Mouse (Mus musculus) c-Kit-positive CD71-positive TER-119-positive erythroid progenitor cells, embryonic 14.5 days (primary cell): ENCODE measurements at regions not wholly inside any gene's neighbourhood (a gene's known extent, or its start where the extent isn't known, plus 50 kb on each side); places are given as distances from the start of the nearest gene placed in this dataset.

Experiments used
- DNase-seq: peaks from one replicate; pipeline ENCODE4 v3.0.0-alpha.2; 2013; ENCODE audit warnings: low spot score

DNA sequence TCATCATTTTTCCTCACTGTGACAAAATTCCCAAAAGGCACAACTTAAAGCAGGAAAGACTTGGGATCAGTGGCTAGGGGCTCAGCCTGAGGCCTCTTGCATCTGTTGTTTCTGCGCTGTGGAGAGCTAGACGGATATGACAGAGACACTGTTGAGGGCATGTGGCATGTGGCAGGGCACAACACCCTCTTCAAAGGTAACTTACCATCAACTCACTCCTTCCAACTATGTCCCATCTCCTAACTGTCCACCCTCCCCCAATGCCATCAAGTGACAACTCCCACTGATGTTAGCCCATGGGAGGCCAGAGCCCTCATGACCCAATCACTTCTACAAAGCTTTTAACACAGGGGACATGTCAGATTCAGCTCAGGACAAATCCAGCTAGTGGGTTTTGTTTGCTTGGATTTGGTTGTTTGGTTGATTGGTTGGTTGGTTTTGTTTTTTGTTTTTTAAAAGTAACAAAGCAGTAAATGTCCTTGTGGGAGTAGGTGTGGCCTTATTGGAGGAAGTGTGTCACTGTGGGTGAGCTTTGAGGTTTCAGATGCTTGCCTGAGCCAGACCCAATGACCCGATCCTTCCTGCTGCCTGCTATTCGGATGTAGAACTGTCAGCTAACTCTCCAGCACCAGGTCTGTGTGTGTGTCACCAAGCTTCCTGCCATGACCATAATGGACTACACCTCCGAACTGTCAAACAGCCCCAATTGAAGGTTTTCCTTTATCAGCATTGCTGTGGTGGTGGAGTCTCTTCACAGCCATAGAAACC, 53.2 kb upstream of the Lef1 start:
- no peak for DNase-seq

DNA sequence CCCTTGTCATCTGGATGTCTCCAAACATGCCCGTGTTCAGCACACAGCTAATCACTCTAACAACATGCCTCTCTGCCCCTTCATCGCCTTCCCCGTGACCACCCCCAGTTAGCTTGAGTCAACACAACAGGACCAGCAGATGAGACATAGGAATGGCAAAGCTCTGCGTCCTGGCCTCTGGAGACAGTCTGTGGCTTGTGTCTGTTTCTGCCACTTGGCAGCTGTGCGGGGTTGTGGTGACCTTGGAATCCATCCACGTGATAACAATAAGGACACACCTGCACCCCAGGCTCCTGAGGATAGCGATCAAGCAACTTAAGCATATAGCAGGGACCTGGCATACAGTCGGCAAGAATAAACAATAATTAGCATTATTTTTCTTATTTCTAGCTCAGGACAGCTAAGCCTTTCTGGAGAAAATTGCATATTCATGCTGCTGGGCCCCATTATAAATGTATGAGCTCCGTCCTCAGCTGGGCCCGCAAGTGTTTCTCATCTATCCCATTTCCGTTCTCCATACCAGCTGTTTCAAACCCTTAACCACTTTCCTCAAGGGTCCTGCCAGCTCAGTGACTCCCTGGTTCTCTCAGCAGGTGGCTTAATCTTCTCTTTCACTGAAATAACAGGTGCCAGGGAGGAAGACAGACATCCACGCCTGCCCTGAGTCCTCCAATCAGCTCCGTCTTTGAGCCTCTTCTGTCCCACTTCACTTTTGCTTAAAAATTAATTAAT, 55.9 kb upstream of the Lef1 start:
- no peak for DNase-seq

DNA sequence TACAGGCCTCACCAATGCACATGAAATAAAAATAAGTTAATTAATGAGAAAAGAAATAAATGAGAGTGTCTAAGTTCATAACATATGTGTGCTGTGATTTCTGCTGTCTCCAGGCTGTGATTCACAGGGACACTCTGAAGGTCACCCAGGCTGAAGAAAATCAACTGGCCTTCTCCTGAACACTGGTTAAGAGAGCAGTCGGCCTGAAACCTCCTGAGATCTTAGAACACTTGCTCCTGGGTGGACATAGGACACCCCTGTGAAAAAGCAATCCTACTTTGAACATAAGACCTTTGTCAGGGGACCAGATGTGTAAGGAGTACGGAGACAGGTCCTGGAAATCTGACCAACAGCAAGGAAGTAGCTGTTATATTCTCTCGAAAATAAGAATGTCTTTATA, 62.6 kb upstream of the Lef1 start:
- DNase-seq: no peak

DNA sequence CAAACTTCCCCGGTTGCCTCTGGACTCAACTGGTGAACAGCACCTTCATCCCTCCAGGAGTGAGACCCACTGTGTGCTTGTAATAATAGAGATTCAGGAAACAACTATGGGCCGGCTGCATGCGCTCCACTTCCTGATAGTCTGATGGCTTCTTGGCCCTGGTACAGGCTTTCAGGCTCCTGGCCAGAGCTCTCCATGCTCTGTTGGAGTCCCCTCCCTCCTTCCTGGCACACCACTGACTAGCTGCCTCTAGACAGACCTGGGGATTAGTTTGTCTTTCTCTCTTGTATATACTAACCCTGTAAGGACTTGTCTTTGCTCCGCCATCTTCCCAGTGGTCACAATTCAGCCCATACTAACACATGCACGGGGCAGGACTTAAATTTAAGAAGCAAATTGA, 63.9 kb upstream of the Lef1 start:
- DNase-seq: no peak

DNA sequence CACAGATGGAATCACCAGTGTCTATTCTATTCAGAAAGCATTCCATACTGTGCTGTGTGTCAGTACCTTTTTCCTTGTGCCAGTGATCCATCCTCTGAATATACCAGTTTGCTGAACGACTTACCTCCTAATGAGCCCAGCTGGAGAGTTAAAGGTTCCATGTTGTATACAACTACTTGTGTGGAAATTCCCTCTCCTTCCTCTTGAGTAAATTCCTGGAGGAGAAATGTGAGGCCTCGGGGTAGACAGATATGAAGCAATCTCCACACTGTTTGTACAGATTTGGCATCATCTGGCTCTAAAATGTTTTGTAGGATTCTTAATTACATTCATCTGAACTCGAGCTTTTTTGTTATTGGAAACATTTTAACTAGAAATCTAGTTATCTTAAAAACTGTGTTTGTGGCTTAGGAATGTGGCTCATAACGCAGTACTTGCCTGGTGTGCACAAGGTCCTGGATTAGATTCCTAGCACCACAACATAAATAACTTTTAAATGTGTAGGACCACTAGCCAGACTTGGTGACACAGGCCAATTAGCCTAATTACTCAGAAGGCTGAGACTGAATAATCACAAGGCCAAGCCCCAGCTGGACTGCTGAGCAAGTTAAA, 70.0 kb upstream of the Lef1 start:
- no peak for DNase-seq

DNA sequence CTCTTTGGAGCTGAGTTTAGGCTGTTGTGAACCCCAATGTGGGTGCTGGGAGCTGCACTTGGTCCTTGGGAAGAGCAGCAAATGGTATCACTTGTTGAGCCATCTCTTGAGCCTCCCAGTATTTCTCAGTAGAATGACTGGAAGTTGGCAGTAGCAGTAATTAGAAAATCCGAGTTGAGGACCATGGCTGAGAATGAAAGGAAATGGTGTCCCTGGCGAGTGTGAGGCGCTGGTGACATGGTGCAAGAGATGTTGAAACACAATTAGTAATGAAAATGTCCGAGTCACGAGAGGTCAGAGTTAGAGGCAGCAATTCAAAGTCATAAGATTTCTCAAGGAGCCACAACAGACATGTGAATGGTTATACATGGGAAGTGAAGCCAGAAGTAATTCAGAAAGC, 73.2 kb upstream of the Lef1 start:
- no peak for DNase-seq

DNA sequence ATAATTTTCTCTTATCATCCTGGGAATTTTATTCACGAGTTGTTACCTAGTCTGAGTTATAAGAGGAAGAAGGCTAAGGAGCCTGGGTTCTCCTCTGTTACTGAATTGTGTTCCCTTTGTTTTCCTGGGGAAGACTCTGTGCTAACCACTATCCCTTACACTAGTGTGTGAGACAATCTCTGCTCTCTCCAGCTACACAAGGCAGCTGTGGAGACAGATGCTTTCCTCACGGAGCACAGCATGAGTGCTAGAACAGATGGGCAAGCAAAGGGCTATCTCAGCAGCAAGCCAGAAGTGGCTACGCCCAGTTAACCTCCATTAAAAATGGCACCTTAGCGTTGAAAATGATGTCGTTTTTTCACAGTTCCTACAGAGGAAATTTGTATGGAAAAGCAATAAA, 75.5 kb upstream of the Lef1 start:
- DNase-seq: no peak

DNA sequence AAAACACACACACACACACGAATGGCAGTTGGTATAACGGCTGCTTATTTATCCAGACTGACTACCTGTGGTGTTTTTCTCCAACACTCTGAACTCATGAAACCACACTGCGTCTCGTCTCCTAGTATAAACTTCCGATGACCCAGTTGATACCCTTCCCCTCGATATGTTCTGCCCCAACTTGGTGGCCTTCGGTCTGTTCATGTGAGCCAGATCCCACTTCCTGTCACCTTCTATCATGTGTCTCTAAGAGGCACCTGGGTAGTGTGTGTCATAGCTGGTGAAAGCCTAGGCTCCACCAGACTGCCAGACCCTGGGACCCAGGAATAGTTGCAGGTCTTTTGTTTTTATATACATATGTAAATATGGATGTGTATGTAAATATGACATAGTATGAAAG, 83.9 kb upstream of the Lef1 start:
- no peak for DNase-seq

DNA sequence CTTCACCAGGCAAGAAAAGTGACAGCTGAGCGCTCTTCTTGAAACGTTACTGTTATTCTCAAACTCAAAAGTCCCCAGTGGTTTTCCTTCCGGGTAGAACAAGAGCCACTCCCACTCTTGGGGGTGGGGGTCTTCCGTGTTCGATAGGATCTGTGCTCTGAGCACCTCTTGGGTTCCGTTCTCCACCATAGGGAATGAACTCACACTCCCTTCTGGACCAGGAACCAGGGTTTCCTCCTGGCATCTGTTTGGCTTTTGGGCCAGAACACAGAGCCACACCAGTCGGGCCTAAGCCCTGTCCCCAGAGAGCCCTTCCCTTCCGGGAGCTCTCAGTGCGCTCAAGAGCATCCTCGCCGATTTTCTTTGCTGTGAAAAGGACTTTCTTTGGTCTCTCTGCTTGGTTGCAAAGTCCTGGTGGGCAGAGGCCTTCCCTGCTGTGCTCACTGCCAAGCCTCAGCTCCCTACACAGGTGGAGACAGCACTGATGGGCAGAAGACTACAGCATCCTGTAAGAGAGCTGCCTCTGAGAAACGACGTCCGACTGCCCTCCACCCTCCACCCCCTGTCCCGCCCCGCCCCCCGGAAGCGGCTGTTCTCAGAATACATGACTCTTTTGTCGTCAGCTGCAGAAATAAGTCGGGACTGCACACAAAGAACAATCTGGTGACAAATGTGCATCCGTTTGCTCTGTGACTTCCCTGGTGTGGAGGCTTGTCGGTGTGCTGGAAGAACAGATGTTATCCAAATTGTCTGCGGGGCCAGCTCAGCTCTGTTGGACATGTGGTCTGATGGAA, 90.9 kb upstream of the Lef1 start:
- no peak for DNase-seq

DNA sequence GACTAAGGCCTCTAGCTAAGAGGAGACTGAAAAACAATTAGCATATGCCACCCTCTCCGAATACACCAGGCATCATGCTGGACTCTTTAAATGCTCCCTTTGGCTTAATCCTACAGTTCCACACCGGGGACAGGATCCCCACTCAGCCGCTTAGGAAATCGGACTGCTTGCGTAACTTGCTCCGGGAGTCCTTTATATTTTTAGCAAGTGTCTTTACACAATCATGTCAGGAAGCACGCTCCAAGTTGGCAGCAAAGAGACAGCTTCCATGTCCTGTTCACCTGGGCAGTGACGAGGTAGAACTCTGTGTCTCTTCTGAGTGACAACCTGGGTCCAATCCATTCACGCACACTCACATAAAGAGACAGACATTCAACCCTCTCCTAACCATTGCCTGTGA, 92.4 kb upstream of the Lef1 start:
- DNase-seq: no peak

DNA sequence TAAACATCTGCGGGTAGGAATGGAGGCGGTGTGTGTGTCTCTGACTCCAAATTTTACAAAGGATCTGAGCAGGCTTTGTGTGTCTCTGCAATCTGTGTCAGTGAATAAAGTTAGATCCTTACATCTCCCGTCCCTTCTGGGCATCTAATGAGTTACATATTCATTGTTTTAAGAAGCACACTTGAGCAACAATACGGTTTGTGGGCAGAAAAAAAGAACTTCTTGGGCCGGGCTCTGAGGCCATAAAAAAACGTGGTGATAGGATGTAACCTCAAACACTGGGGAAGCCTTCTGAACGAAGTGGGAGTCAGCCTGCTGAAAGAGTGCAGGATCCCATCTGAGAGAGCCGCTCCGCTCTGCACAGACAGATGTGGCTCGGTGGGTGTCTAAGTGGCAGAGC, 94.2 kb upstream of the Lef1 start:
- no peak for DNase-seq

DNA sequence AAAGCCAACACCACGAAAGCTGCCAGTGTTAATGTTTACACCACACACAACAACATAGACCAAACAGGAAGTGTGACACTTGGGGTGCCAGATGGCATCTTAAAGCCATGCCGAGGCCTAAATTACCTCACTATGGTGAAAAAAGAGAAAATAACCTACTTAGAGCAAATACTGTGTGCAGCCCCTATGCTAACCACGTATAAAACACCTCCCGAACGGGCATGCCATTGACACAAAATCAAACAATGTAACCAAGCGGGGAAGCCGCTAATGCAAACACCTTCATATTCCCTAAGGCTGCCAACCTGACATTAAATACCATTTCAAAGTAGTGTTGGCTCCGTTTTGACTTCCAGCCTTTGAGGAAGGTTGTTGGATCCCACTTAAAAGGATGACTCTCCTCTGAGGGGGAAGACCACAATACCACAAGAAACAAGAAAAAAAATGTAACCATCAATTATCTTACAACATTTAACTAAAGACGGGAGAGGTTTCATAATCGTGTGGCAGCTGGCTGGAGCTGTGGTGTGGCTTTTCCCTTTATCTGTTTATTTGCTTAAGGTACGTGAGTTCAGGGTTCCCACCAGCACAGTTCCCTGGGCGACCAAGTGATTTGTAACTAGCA, 96.1 kb upstream of the Lef1 start:
- DNase-seq: no peak

DNA sequence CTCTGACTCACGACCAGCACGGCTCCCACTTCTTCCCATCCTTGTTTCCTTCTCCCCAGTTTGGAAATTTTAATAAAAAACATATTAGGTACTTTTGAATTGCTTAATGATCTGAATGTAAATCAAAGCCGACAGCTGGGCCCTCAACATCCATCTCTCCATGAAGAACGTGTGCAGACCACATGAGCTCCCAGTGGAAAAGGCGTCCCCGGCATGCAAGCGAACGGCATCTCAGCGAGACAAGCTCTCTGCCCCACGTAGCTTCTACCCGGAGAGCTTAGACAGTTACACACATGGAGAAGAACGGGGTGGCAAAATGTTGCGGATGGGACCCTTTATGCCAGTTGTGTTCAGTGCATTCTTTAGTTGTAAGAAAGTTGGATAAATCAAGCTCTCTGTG, 109.6 kb upstream of the Lef1 start:
- DNase-seq: no peak

DNA sequence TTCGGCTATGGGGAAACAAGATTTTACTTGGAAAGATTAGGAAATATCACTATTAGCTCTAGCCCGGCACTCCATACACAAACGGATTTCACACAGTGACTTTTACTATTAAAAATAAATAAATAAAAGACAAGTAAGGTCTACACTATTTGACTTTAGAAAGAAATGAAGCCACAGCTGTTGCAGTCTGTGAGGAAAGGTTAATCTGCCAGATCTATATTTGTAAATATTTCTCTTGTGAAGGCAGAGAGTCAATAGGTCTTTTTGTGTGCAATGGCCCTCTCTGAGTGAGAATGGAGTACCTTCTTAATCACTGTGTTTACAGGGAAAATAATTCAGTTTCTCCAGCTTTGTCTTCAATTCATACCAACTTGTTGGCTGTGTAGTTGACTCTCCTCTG, 110.0 kb upstream of the Lef1 start:
- no peak for DNase-seq

DNA sequence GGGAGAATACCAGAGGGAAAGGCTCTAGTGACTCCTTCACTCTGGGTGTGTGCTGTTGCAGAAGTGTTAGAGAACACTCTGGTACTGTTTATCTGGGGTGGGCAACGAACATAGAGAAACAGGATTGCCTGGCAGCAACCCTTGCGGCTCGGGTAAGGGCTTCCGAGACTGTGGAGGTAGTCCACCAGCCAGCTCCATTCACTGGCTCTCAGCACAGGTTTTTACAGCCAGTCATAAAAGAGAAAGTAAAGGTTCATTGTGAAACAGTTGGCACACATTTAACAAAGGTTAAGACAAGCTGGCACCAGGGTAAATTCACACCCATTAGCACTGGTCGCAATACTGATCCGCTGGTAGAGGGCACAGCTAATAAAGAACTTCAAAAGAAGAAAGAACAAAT, 110.5 kb upstream of the Lef1 start:
- DNase-seq: no peak

DNA sequence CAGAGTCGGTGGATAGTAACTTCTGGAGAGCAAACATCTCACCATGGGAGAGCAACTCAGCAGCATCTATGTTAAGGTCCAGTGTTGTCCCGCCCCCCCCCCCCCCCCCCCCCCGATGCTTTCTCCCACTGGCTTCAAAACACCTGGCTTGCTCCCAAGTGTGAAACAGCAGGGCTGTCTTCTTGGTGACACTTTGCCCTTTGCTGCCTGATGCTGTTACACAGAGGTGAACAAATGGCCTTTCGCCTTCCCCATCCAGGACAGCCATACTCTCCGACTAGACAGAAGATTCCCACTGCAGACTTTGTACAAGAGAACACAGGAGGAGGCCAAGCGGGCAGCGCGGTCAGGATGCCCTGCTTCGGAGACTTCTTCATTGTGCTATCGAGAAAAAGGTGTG, 111.8 kb upstream of the Lef1 start:
- DNase-seq: no peak

DNA sequence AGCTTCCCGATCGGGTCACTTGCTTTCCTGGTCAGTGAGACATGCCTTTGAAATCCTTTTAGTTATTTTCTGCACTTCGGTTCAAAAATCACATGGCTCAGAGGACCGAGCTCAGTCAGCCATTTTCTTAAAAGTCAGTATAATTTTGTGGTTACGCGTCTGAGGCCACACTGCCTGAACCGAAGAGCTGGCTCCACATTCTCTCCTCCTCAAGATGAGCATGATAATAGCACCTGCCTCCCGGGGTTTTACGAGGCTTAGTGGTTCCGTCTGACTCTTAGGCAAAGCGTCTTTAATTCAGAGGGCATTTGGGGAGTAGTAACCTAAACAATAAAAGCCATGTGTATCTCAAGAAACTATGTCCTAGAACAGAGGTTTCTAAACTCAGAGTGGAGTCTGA, 113.5 kb upstream of the Lef1 start:
- no peak for DNase-seq

DNA sequence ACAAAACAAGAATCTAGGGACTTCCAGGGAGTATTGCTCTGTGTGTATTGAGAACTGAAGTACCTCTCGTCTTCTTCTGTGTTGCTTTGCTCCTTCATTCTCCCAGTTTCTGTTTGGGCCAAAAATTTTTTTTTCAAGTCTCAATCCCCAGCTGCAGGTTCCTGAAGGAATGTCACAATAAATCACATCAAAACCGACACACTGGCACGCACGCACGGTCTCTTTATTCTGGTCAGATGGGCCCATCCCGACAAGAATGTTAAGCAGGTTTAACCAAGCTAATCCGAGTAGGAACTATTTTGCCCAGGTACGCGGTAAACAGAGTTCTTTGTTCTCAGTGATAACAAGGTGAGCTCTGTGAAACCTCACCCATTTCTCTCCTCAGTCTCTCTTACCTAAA, 118.3 kb upstream of the Lef1 start:
- DNase-seq: no peak

DNA sequence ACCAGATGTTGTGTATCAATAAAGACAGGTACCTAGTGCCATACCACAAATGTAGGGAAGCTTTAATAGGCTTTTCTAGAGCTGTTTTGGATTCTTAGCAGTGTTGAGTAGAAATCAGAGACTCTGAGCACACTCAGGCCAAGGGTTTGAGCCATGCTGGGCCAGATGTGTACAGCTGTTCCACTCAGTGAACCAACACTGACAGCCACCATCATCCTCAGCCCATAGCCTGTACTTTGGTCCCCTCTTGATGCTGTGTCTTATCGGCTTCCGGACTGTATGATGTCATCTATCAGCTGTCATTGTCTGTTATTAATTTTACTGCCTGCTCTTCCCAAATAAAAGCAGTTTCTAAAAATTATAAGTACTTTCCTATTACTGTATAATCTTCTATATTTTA, 123.6 kb upstream of the Lef1 start:
- DNase-seq: no peak

DNA sequence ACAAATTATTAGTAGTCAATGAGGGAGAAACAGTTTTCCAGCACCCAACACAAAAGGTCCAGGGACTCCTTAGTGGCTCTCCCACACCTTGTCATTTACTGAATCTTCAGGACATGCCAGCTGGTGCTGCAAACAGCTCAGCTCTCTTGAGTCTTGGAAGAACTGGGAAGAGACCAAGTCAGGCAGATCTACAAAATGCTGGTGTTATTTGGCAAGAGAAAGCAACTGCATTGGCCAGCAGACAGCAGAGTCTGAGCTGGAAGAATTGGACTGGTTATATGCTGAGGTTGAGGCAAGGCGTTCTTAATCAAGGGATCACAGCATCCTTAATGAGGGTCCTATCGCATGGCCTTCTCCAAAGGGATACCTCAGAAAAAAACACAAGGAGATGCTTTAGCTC, 124.2 kb upstream of the Lef1 start:
- DNase-seq: no peak

DNA sequence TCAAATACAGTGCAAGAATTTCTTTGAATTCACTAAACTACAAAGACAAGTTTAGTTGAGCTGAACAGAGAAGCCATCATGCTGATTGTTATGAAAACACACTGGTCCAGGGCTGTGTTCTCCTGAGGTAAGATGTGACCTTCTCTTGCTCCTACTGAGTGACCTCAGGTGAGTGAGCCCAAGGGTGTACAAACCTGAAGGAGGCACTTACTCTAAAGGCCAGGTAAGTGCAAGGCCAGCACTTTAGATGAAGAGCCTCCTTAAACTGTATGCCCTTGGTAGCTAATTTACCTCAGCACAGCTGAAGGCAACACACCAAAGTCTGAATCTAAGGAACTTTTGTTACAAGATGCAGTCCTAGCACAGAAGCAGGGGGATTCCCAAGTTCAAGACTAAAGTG, 128.7 kb upstream of the Lef1 start:
- no peak for DNase-seq

DNA sequence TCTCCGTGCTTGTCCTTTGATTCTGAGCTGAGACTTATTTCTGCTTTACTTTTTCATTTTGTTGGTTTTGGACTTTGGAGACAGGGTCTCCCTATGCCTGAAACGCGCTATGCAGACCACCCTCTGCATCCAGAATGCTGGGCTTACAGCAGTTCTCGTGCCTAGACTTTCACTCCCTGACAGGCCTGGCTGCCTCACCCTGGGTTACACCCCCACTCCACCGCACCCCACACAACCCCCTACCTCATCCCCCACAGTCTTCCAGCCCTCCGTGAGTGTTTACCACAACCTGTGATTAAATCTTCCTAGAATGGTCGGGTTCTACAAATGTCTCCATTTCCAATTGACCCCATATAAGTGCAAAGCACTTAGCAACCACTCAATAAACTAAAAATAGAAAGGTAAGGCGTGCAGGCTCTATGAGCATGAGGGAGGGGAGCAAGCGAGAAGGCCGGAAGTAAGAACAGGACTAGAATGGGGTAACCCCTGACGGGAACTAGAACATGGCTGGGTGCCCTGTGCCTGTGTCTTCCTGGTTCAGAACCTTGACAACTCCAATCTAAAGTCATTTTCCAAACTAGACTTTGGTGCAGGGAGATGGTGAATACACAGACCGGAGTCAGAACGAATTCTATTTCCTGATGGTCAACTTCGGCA, 131.2 kb upstream of the Lef1 start:
- DNase-seq: no peak
